Mouse (Mus musculus): ENCODE measurements around the gene Ralgps1.

GRCm38 (mm10) chr2:33272665-33273439, 98.4 kb downstream of the Ralgps1 start:
- TF ChIP-seq POLR2A (IDR thresholded peaks at IDR 0.05; ENCODE audit: low read depth, low read length): no peak
- TF ChIP-seq CTCF (IDR thresholded peaks at IDR 0.05; ENCODE audit: extremely low read depth, insufficient read depth, insufficient read length, insufficient replicate concordance): no peak

Data from spleen, adult 2 months (tissue).